Mouse (Mus musculus): ENCODE results near the gene N4bp2l1. TPM values are rescaled to one million over a fixed set of nuclear protein-coding genes. Genes with fewer than 3 reads are reported as not detected.

Gene N4bp2l1
- total RNA-seq, 4 experiments from 2014 or later, result 2.2 to 3.1 (median 2.5) TPM

DNA sequence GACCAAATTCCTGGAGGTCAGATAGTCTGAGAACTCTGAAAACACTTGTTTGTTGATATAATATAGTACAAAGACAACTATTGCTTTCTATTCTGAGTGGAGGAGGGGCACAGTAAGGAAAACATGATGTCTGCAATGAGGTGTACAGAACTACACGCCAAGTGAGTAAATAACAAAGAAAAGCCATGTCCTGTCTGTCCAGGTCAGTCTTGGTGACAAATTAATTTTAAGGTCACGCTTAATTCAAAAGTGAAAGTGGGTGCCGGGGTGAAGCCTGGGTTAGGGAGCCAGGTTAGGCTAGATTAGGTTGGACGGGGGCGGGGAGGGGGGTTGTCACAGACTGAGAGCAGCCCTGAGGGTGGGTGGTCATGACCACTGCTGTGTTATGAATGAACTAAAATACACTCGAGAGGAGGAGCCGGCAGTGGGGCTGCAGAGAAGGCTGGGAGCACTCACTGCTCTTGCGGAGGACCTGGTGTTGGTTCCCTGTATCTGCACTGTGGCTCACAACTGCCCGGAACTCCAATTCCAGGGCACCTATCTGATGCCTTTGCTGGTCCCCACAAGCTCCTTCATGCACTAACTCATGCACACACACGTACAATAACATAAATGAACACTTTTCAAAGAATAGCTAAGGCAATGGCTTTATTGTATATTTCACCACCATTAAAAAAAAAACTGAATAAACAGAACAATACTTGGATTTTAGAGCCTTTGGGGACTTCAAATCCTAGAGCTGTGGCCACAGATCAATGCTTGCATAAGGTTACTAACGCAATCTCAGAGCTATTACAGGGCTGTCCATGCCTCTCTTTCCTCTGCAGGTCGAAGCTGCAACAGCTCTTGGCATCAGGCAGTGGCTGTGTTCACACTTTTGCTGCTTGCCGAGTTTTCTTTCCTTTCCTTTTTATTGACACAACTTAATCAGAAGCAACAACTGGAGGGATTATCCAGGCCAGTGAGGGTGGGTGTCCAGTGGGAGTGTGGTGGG, 2.6 kb upstream of the N4bp2l1 start:
- DNase-seq (ENCODE audit: low spot score in 2 of 2), result no peak

GRCm38 (mm10) chr5:150598202-150599119, 1.5 kb upstream of the N4bp2l1 start:
- DNase-seq (ENCODE audit: low spot score in 2 of 2), result no peak

GRCm38 (mm10) chr5:150595366-150596016, 1.5 kb downstream of the N4bp2l1 start:
- DNase-seq (ENCODE audit: low spot score in 2 of 2), result no peak

GRCm38 (mm10) chr5:150594649-150595339, 2.2 kb downstream of the N4bp2l1 start:
- no peak for DNase-seq (ENCODE audit: low spot score in 2 of 2)

DNA sequence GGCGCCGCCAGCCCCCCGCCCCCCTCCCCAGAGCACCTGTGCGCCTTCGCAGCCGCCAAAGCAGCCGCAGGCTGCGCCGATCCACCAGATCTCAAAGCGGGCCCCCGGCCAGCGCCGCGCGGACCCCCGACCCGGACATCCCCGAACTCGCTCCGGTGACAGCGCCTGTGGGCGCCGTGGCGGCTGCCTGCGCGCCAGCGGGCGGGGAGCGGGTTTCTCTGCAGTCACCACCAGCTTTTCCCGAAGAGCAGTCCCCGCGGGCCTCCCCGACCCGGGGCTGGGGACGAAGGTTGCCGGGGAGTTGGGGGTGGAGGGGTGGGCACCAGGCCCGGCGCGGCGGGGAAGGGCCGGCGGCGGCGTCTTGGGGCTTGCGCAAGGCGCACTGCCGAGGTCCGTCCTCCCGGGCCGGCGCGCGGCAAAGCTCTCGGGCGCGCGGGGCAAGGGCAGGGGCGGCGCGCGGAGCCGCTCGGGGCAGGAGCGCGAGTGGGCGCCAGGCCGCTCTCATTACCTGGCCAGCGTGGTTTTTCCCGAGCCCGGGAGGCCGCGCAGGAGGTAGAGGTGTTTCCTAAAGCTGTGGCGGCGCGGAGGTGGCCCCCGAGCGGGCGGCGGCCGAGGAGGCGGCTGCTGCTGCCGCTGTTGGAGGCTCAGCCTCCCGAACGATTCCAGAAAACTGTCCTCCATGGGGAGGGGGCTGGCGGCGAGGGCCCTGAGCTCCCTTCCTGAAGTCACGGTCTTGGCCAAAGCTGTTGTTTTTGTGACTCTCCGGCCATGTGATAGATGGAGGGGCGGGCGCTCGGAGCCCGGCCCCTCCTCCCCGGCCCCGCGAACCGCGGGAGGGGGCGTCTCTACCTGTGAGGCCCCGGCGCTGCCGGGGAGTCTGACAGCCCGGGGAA, 3.0 kb downstream of the N4bp2l1 start:
- peak in 1 of 2 experiments; percentile 16 for DNase-seq (ENCODE audit: low spot score in 2 of 2)

GRCm38 (mm10) chr5:150592904-150593755, 3.9 kb downstream of the N4bp2l1 start:
- no peak for DNase-seq (ENCODE audit: low spot score in 2 of 2)

DNA sequence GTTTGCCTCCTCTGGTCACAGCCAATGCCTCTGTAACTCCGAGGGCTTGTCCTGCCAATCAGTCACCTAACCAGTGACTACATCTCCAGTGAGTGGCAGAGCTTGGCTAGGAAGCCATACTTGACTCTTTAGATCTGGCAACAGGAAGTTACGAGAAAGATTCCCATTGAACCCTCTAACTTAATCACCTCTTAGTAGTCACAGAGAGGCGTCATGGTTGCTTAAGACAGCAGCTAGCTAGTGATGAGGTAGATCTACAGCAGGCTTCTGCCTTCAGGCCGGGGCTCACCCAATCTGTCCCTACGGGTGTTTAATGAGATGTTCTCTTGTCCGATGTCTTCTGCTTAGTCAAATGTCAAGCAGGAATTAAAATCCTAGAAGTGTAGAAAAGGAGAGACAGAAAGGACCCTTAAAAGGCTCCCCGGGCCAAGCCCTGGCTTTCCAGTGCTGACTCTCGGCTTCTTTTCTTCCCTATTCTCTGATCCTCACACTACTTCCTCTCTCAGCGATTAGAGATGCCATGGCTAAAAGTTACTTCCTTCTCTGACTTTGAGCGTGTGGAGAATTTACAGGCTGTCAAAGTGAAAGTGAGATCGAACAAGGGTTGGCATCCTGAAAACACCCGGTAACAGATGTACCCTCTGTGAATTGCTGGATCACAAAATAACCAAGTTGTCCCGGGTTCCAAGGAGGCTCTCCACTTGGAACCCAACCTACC, 4.6 kb downstream of the N4bp2l1 start:
- DNase-seq (ENCODE audit: low spot score in 2 of 2), result no peak

DNA sequence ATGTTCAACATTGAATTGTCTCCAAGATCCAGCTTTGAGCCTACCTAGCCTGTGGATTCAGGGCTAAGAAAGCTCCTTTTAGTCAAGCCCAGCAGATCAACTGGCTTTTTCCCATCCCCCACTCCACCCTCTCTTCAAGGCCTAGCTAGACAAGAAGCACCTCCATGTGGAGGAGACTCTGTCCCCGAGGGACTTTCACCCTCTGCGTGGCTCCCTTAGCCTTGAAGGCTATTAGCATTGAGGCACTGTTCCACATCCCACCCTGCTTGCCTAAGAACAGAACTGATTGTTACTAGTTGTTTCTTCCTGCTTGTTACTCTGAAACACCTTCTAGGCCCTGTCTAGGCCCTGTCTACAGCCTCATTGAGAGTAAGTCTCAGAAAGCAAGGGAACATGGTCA, 7.0 kb downstream of the N4bp2l1 start:
- no peak for DNase-seq (ENCODE audit: low spot score in 2 of 2)

DNA sequence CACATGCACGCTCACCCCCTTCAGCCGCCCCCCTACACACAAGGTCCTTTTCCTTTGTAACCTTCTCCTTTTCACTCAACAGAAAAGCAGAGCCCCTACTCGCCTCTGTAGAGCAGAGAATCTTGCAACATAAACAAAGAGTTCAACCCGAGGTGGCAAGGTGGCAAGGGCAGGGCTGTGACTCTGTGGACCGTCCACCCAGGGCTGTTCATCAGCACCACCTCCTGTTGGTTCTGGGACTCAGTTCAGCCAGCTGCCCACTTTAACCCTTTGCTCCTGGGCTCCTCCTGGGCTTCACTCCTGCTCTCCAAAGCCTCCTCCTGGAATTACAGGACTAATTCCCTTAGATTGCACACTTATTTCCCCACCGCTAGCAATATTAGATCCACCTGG, 12.7 kb downstream of the N4bp2l1 start:
- DNase-seq (ENCODE audit: low spot score in 2 of 2), result no peak

- DNase-seq (ENCODE audit: low spot score in 2 of 2), result peak; percentile 19 to 27
These were observed 13.2 kb downstream of the N4bp2l1 start for GRCm38 (mm10) chr5:150583622-150584336.

DNA sequence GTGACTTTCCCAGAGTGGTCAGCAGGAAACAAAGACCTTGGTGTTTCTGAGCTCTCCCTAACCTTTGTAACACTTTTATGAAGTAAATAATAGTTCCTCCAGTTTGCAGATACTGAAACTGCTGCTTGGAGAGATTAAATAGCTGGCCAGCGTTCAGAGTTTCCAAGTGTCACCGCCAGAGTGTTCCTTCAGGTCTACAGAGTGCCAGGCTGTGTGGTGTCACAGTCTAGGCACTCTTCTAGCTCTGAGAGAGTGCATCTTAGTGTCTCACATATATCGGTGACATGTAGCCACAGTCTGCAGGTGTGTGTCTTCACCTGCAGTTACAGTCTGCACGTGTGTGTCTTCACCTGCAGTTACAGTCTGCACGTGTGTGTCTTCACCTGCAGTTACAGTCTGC, 13.8 kb downstream of the N4bp2l1 start:
- DNase-seq (ENCODE audit: low spot score in 2 of 2), result no peak

GRCm38 (mm10) chr5:150581180-150581579, 15.8 kb downstream of the N4bp2l1 start:
- no peak for DNase-seq (ENCODE audit: low spot score in 2 of 2)

DNA sequence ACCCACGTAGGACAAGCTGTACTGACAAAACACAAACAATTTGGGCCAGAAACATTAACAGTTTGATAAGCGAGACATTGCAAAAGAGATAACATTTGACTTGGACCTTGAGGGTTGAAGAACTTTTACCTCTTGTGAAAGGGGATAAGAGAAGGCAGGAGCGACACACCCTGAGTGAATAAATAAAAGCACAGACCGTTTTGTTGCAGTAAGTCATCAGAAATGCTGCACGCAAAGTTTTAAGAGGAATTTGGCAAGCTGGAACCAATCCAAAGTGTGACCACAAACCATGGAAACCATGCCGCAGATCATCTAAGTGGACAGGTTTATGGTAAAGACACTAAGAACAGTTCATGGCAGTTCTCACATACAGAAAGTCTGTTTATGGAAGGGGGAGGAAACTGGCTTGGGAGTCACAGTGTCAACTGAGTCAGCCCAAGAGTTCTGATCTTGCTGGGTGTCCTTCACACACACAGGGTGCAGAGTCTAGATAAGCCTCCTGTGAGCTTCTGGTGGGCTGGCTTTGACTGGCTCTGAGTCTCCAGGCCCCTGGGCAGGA, 18.3 kb downstream of the N4bp2l1 start:
- DNase-seq (ENCODE audit: low spot score in 2 of 2), result no peak

- no peak for DNase-seq (ENCODE audit: low spot score in 2 of 2)
These were observed 20.2 kb downstream of the N4bp2l1 start for GRCm38 (mm10) chr5:150576832-150577231.

DNA sequence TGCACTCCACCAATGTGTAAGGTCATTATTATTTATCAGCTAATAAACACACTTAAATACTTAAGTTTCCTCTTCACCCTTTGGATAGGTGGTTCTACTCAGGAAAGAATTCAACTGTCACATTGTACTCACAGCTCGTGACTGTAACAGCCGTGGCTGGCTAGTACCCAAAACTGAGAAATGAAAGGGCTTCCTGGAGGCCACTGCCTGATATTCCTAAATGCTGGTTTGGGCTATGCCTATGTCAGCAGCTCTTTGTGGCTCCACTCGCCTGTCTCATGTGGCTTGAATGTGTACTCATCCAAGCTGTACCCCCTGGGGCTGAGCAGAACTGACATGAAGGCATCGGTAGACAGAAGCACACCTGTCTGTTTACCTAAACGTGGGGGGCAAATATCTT, 22.1 kb downstream of the N4bp2l1 start:
- no peak for DNase-seq (ENCODE audit: low spot score in 2 of 2)

- DNase-seq (ENCODE audit: low spot score in 2 of 2), result no peak
These were observed 22.6 kb downstream of the N4bp2l1 start for GRCm38 (mm10) chr5:150574403-150574802.

Data from gastrocnemius, adult 8-10 months (tissue).